Mouse (Mus musculus): ENCODE data around the gene Htra1.

GRCm38 (mm10) chr7:130980130-130980529 is 44.2 kb downstream of the Htra1 start:
- TF ChIP-seq CTCF (IDR thresholded peaks at IDR 0.05; ENCODE audit: control insufficient read depth, insufficient read depth, insufficient replicate concordance, low read depth, low read length) = no peak
- TF ChIP-seq POLR2A (IDR thresholded peaks at IDR 0.05; ENCODE audit: control insufficient read depth, low read depth, low read length) = no peak
